Mouse (Mus musculus): ENCODE measurements around the gene Bet1l. TPM values are rescaled to one million over a fixed set of nuclear protein-coding genes. Genes with fewer than 3 reads are reported as not detected.

The Bet1l gene
- total and polyA plus RNA-seq, 3 experiments, result 13.1 to 24.3 (median 13.8) TPM

DNA sequence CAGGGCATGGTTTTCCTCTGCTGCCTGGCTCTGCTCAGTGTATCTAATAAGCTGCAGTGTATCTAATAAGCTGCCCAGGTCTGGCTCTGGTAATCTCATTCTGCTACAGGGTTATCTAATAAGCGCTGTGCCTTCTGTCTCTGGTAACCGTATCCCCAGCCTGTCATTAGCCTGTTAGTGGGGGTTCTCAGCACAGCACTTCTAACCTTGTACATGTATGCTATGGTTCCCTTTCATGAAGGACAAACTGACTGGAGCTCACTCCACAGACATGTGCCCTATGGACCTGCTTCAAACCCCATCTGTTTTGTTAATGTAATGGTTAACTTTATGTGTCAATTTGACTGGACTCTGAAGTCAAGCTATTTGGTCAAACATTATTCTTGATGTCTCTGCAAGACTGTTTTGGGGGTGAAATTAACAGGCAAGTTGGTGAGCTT is 48.3 kb upstream of the Bet1l start:
- TF ChIP-seq PAX5 (IDR thresholded peaks at IDR 0.05; ENCODE audit: low read length) (no peak), ELF1 (IDR thresholded peaks at IDR 0.05; ENCODE audit: low read depth, low read length) (no peak), MAX (IDR thresholded peaks at IDR 0.05; ENCODE audit: low read length) (no peak), MAZ (IDR thresholded peaks at IDR 0.05; ENCODE audit: low read depth, low read length) (no peak), USF2 (conservative IDR thresholded peaks at IDR 0.05; ENCODE audit: low read depth, low read length) (no peak), MAFK (IDR thresholded peaks at IDR 0.05; ENCODE audit: insufficient replicate concordance, low read length) (no peak), NRF1 (IDR thresholded peaks at IDR 0.05; ENCODE audit: low read depth, low read length) (no peak), RAD21 (IDR thresholded peaks at IDR 0.05; ENCODE audit: low read depth, low read length) (no peak), ZMIZ1 (IDR thresholded peaks at IDR 0.05; ENCODE audit: low read depth, low read length) (no peak), USF1 (IDR thresholded peaks at IDR 0.05; ENCODE audit: low read depth, low read length) (no peak), ZC3H11A (IDR thresholded peaks at IDR 0.05; ENCODE audit: low read depth, low read length) (no peak), JUND (conservative IDR thresholded peaks at IDR 0.05; ENCODE audit: low read depth, low read length) (no peak), TBP (conservative IDR thresholded peaks at IDR 0.05; ENCODE audit: low read depth, low read length) (no peak), CTCF (conservative IDR thresholded peaks at IDR 0.05 in 1 of 2, IDR thresholded peaks at IDR 0.05 in 1 of 2; ENCODE audit: low read depth in 2 of 2, low read length in 2 of 2) (no peak), ZKSCAN1 (IDR thresholded peaks at IDR 0.05; ENCODE audit: borderline replicate concordance, low read depth, low read length) (no peak), EP300 (IDR thresholded peaks at IDR 0.05; ENCODE audit: low read length) (no peak)
- Histone ChIP-seq H3K27ac (ENCODE audit: insufficient read depth, low read depth) (no peak overlapping the region), H3K9me3 (replicated peaks; ENCODE audit: low read length) (no peaks in the 10 kb centered on the region), H3K79me2 (replicated peaks; ENCODE audit: control insufficient read depth, extremely low read depth, insufficient read depth, poor library complexity, severe bottlenecking) (no peaks in the 10 kb centered on the region), H3K4me1 (ENCODE audit: control insufficient read depth in 1 of 2, insufficient read depth in 2 of 2) (peaks cover 2 to 10% of the 10 kb centered on the region in 2 experiments; a peak in 3 of 4 replicates), H3K9ac (ENCODE audit: insufficient read depth, low read depth) (no peak overlapping the region), H3K4me2 (ENCODE audit: insufficient read depth, low read depth, poor library complexity, severe bottlenecking) (no peak overlapping the region), H3K27me3 (replicated peaks) (peaks cover 5% of the 10 kb centered on the region), H3K36me3 (replicated peaks in 1 of 2; ENCODE audit: control insufficient read depth in 1 of 2, insufficient read depth in 1 of 2, low read length in 1 of 2) (peaks cover 0 to 8% of the 10 kb centered on the region in 2 experiments), H3K4me3 (replicated peaks in 1 of 3; ENCODE audit: low read depth in 2 of 3, low read length in 2 of 3, poor library complexity in 1 of 3) (no peak overlapping the region)
- DNase-seq (ENCODE audit: extremely low read depth), result no peak
- dilution Hi-C loops (cut with MboI; ENCODE audit: extremely low pct_ligation_motif_present, extremely low pct_unique_long_range_greater_than_20kb, low sequenced_read_pairs), result no loop called here
- in situ Hi-C loops (cut with MboI; ENCODE audit: low pct_ligation_motif_present, low pct_unique_long_range_greater_than_20kb, low sequenced_read_pairs), result no loop called here

DNA sequence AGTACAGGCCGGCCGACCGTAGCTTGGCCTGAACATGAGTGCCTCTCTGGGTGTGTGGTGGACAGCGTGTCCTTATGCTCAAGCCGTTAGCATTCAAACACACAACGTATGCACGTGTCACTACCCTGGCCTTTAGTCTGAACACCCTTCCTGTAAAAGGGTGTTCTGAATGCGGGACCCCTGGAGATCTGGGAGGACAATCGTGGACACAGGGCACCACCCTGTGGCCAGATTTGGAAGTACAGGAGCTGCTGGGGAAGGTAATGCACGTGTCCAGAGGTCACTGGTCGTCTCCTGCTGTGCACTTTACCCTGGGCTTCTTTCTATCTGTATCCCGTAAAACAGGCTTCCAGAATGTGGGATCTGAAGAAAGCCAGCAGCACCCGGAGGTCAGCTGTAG is 45.8 kb upstream of the Bet1l start:
- H3K4me2 ChIP-seq (ENCODE audit: insufficient read depth, low read depth, poor library complexity, severe bottlenecking), result no peak overlapping the region
- DNase-seq (ENCODE audit: extremely low read depth), result peak; percentile 69
- no peak overlapping the region for H3K9ac ChIP-seq (ENCODE audit: insufficient read depth, low read depth)
- H3K9me3 ChIP-seq (replicated peaks; ENCODE audit: low read length), result no peaks in the 10 kb centered on the region
- dilution Hi-C loops (cut with MboI; ENCODE audit: extremely low pct_ligation_motif_present, extremely low pct_unique_long_range_greater_than_20kb, low sequenced_read_pairs), result no loop called here
- TF ChIP-seq CHD1 (IDR thresholded peaks at IDR 0.05; ENCODE audit: low read depth, low read length) (no peak), SMC3 (IDR thresholded peaks at IDR 0.05; ENCODE audit: low read depth, low read length) (peak; percentile 98), MYC (IDR thresholded peaks at IDR 0.05; ENCODE audit: low read depth, low read length) (peak; percentile 86; the same call in 1 of the 2 replicates), RAD21 (IDR thresholded peaks at IDR 0.05; ENCODE audit: low read depth, low read length) (peak; percentile 98), ZC3H11A (IDR thresholded peaks at IDR 0.05; ENCODE audit: low read depth, low read length) (peak; percentile 82), NELFE (IDR thresholded peaks at IDR 0.05; ENCODE audit: low read depth, low read length) (peak; percentile 33; the same call in 1 of the 2 replicates), BHLHE40 (IDR thresholded peaks at IDR 0.05; ENCODE audit: low read depth, low read length) (peak; percentile 86), UBTF (IDR thresholded peaks at IDR 0.05; ENCODE audit: low read depth, low read length) (no peak), CTCF (conservative IDR thresholded peaks at IDR 0.05 in 1 of 2, IDR thresholded peaks at IDR 0.05 in 1 of 2; ENCODE audit: low read depth in 2 of 2, low read length in 2 of 2) (peak; percentile 89 to 95), MAX (IDR thresholded peaks at IDR 0.05; ENCODE audit: low read length) (peak; percentile 64; the same call in 1 of the 2 replicates)
- peaks cover 9 to 31% of the 10 kb centered on the region in 2 experiments for H3K36me3 ChIP-seq (replicated peaks in 1 of 2; ENCODE audit: control insufficient read depth in 1 of 2, insufficient read depth in 1 of 2, low read length in 1 of 2)
- H3K27ac ChIP-seq (ENCODE audit: insufficient read depth, low read depth), result no peak overlapping the region
- H3K27me3 ChIP-seq (replicated peaks), result peaks cover 5% of the 10 kb centered on the region
- in situ Hi-C loops (cut with MboI; ENCODE audit: low pct_ligation_motif_present, low pct_unique_long_range_greater_than_20kb, low sequenced_read_pairs), result loop anchor here (5.0 kb wide), 1 partner anchor 61 kb away; no protein-coding TSS in a partner anchor
- H3K4me1 ChIP-seq (ENCODE audit: control insufficient read depth in 1 of 2, insufficient read depth in 2 of 2), result peaks cover 0 to 2% of the 10 kb centered on the region in 2 experiments; a peak in 1 of 4 replicates
- H3K4me3 ChIP-seq (replicated peaks in 1 of 3; ENCODE audit: low read depth in 2 of 3, low read length in 2 of 3, poor library complexity in 1 of 3), result no peak overlapping the region
- no peaks in the 10 kb centered on the region for H3K79me2 ChIP-seq (replicated peaks; ENCODE audit: control insufficient read depth, extremely low read depth, insufficient read depth, poor library complexity, severe bottlenecking)

All from CH12.LX (cell line).